Mouse (Mus musculus) cerebellum, adult 18-20 months (tissue): ENCODE results near the gene Theg.

ENCODE experiments used
- DNase-seq, 2 experiments: peaks; one replicate each; pipeline ENCODE4 v3.0.0; 2021

Theg gene

DNA sequence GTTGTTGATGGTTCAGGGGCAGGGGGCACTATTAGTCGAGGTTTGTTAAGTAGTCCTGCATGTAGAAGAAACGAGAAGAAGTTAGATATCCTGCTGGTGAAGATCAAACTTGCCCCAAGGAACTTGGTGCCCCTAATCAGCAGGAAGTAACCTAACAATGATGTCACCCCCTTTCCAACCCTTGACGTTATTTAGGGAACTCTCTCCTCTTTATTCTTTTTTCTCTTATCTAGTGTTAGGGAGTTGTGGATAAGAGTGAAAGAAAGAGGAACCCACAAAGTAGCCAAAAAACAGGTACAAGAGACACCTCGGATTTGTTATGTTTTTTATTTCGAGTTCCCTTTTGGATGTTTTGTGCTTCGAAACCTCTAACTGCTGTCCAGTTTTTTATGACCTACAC lies 7.0 kb upstream of the Theg start:
- no peak for DNase-seq

- no peak for DNase-seq
Measured at GRCm38 (mm10) chr10:79590702-79591101, 3.6 kb upstream of the Theg start.

- no peak for DNase-seq
Measured at GRCm38 (mm10) chr10:79587752-79588126, 608 bp upstream of the Theg start.

- no peak for DNase-seq
Measured at GRCm38 (mm10) chr10:79586243-79586642, 888 bp downstream of the Theg start.

DNA sequence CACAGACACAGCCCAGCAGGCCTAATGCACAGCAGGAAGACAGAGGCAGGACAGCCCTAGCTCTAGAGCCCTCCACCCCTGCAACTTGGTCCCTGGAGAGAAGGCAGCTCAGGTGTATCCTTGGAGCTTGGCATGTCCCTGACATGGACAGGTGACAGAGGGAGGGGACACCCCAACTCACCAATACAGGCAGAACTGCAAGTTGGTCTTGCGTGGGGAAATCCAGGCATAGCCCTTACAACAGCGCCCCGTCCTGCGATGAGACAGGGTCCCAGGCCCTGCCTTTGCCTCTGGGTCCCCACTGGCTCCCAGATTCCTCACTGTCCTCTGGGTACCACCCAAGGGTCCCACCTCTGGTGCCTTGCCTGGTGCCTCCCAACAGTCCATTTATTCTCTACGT lies 1.4 kb downstream of the Theg start:
- DNase-seq = no peak

GRCm38 (mm10) chr10:79585136-79585535 lies 2.0 kb downstream of the Theg start:
- no peak for DNase-seq

GRCm38 (mm10) chr10:79584426-79584825 lies 2.7 kb downstream of the Theg start:
- no peak for DNase-seq

GRCm38 (mm10) chr10:79584021-79584420 lies 3.1 kb downstream of the Theg start:
- DNase-seq = no peak

DNA sequence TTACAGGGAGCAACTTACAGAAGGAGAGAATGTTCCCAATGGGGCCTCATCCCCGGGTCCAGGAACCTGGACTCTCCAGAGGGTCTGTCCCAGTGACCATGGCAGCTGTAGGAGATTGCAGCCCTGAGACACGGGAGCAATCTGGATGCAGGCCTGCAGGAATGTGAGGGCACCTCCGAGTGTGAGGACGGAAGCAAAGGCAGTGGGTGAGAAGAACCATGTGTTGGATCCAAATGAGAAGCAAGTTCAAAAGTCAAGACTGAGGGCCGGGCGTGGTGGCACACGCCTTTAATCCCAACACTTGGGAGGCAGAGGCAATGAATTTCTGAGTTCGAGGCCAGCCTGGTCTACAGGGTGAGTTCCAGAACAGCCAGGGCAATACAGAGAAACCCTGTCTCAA lies 5.6 kb downstream of the Theg start:
- DNase-seq = no peak

GRCm38 (mm10) chr10:79580811-79581210 lies 6.3 kb downstream of the Theg start:
- peak in 1 of 2 experiments; percentile 18 for DNase-seq

- DNase-seq = no peak
Measured at GRCm38 (mm10) chr10:79580356-79580755, 6.8 kb downstream of the Theg start.

DNA sequence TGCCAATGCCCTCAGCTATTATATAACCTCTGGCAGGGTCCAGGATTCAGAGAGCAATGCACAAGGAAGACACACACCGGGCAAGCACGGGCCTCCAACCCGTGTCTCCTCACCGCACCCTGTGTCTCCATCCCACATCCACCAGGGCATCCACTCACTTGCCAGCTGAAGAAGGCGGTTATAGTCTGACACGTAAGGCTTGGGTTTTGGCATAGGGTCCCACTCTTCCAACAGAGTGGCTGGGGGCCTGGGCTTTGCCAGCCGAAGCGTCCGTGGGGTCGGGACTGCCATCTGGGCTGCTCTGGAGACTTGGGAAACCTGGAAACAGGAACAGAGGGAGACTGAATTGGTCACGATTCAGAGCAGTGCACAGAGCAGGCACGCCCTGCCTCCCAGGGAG lies 7.3 kb downstream of the Theg start:
- no peak for DNase-seq

GRCm38 (mm10) chr10:79578891-79579290 lies 8.2 kb downstream of the Theg start:
- no peak for DNase-seq

DNA sequence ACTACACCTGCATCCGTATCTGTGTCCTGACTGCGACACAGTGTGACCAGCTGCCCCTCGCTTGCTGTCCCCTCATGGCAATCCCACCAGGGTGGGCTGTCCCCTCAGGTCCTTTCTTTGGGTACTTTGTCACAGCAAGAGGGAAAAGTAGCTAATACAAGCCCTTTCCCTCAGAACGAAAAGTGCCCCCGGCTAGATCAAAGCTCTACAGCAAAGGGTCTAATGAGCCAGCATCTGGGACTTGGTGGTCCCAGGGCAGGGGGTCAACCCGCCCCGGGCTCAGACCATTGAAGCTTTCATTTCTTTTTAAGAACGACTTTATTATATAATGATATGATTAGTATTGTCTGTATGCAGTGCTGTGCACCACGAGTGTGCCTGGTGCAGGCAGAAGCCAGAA lies 8.9 kb downstream of the Theg start:
- no peak for DNase-seq

DNA sequence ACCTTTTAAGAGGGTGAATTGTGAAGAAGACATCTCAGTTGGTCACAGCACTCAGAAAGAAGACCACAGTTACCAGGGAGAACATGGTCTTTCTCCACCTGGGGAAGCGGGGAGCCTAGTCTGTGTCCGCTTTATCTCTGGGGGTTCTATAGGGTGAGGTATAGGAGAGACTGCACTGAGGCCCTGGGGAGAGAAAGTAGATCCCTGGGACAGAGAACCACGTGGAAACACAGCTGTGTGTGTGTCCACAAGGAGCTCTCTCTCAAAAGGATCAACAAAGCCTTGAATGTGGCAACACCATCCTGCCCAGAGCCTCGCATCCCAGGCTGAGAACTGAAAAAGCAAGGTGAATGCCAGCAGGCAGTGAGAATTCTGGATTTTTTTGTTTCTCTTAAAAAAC lies 9.8 kb downstream of the Theg start:
- no peak for DNase-seq

DNA sequence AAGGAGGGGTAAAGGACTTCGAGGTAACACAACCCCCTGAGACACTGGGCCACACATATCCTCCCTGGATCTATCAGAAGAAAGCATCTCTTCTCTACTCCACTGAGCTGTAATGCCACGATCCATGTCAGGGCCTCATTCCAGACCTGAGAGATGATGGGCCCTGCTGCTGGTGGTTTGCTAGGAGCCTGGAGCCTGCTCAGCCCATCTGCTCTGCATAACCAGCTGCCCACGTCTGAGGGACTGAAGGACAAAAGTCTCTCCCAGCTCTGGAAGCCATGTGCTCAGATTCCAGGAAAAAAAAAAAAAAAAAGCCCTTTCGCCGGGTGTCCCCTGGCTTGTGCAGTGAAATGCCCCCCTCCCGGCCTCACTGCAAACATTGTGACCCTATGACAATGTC lies 11.4 kb downstream of the Theg start:
- no peak for DNase-seq

DNA sequence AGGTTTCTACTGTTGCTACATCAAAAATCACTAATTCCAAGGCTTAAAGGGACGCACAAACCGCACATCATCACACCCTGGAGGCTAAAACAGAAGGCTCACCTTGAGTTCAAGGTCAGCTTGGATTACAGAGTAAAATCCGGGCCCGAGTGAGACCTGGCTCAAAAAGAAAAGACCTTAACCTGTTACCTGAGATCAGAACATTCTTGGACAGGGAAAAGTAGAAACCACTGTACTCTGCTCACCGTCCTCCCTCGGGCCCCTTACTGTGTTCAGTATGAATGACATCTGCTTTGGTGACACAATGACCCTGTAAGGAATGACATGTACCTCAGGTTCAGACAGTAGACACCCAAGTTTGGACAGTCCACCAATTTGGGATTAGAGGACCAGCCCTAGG lies 12.3 kb downstream of the Theg start:
- DNase-seq = no peak

- DNase-seq = no peak
Measured at GRCm38 (mm10) chr10:79574350-79574749, 12.8 kb downstream of the Theg start.

DNA sequence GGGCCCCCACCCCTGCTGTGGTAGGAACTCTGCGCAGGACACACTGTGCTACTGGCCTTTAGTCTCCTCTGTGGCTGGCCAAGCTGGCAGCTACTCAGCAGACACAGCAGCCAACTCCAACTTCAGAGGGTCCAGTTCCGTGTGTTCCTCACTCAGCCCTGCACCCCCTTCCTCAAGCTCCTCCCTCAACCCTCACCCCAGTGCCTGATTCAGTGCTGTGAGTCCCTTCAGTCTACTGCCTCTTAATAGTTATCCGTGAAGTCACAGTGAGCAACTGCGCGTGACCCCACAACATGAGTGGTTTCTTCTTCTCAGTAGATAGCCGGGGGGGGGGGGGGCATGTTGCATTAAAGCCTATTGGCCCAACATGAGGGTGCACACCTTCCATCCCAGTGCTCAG lies 13.5 kb downstream of the Theg start:
- DNase-seq = no peak

- no peak for DNase-seq
Measured at GRCm38 (mm10) chr10:79571314-79571713, 15.8 kb downstream of the Theg start.

GRCm38 (mm10) chr10:79569921-79570320 lies 17.2 kb downstream of the Theg start:
- DNase-seq = no peak

- no peak for DNase-seq
Measured at GRCm38 (mm10) chr10:79559716-79560115, 27.4 kb downstream of the Theg start.

DNA sequence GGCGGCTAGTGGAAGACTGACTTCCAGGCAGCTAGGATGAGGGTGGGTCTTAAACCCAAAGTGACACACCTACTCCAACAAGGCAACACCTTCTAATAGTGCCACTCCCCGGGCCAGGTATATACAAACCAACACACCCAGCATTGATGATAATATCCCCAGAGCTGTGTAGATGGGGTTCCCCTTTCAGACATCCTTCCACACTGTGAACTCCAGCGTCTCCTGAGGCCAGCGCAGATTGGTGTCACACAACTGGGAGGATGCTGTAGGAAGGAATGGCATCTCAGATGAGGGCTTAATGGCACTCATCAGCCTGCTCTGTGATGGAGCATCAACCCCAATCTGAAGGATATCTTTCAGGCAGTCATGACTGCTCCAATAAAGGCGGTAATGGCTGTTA lies 29.6 kb downstream of the Theg start:
- DNase-seq = no peak

GRCm38 (mm10) chr10:79556951-79557350 lies 30.2 kb downstream of the Theg start:
- DNase-seq = no peak

- no peak for DNase-seq
Measured at GRCm38 (mm10) chr10:79555238-79555724, 31.9 kb downstream of the Theg start.
